Mouse (Mus musculus) layer of hippocampus, adult 2 months (tissue): ENCODE data around the gene Slamf8. TPM values are rescaled to one million over a fixed set of nuclear protein-coding genes. Genes with fewer than 3 reads are reported as not detected.

ENCODE experiments used
- DNase-seq, 2 experiments: peaks; one replicate each; pipeline ENCODE4 v3.0.0; 2022; ENCODE audit warnings: low spot score in 2 of 2
- H3K27ac ChIP-seq: fragments of 200-600 bp; 2 replicates; pipeline ENCODE4 v1.8.1; 2022
- H3K4me3 ChIP-seq: fragments of 200-600 bp; 2 replicates; pipeline ENCODE4 v1.8.1; 2022; ENCODE audit warnings: mild to moderate bottlenecking
- CTCF ChIP-seq: fragments of 200-600 bp; conservative IDR thresholded peaks from 2 replicates; pipeline ENCODE4 v1.8.1; 2022; ENCODE audit warnings: antibody characterized with exemption, mild to moderate bottlenecking, moderate library complexity
- total RNA-seq, 2 experiments: library from RNA; stranded (reverse); gene quantifications; 2 replicates each; pipeline ENCODE4 v1.2.3; 2021

Slamf8 gene
- total RNA-seq, 2 experiments from 2014 or later = not detected

GRCm38 (mm10) chr1:172582436-172582835 lies 7.9 kb downstream of the Slamf8 start:
- Histone ChIP-seq H3K4me3 (no peak overlapping the region), H3K27ac (no peak overlapping the region)
- TF ChIP-seq CTCF = no peak
- no peak for DNase-seq

GRCm38 (mm10) chr1:172580116-172580515 lies 10.3 kb downstream of the Slamf8 start:
- no peak for DNase-seq
- no peak overlapping the region for H3K27ac ChIP-seq
- no peak overlapping the region for H3K4me3 ChIP-seq
- TF ChIP-seq CTCF = no peak

DNA sequence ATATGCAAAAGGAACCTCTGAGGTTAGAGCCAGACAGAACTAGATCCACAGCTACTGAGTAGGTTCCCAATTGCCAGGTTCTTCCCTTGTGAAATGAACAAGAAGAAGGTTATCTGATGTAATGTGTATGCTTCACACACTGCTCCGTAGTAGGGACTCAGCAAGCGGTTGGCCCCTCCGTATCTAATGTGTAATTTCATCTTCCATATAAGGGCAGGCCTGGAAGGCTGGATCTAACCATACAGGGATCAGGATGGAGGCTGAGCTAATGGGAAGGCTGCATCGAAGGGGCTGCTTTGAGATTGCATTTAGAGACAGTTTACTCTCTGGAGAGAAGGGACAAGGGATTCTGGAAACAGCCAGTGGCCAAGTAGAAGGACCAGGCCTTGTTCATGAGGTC lies 22.6 kb downstream of the Slamf8 start:
- TF ChIP-seq CTCF = no peak
- no peak for DNase-seq
- Histone ChIP-seq H3K27ac (no peak overlapping the region), H3K4me3 (no peak overlapping the region)

DNA sequence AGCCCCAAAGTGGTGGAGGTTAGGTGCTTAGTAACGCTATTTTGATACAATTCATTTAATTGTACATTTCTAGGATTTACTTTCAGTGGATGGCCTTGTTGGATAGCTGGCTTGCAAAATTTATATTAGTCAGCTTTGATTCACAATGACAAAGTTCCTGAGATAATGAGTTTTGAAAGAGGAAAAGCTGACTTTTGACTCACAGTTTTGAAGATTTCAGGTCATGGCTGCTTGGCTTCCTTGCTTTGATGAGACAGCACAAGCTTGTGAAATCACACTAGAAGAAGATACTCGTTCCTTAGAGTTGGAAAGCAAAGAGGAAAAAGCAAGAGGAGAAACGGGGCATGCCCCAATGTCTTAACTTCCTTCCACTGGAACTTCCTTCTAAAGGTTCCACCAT lies 24.2 kb downstream of the Slamf8 start:
- DNase-seq = no peak
- no peak overlapping the region for H3K27ac ChIP-seq
- no peak for TF ChIP-seq CTCF
- H3K4me3 ChIP-seq = no peak overlapping the region

DNA sequence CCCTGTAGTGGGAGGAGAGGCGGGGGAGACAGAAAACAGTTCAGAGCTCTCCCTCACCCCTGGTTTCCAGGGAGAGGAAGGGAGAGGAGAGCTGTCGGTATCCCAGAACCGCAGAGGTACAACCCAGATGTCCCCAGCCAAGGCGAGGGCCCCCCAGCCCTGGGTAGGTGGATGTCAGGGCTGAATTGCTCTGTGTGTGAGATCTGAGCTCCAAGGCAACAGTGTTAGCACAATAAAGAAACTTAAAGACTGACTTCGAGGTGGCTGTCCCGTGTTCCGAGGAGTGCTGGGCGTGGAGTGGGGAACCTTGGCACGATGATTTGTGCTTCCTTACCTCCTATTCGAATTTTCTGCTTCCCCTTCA lies 26.9 kb downstream of the Slamf8 start:
- no peak for TF ChIP-seq CTCF
- H3K27ac ChIP-seq = peak overlapping the region; percentile 79
- DNase-seq = no peak
- peak overlapping the region; percentile 70 for H3K4me3 ChIP-seq

- H3K4me3 ChIP-seq = peak overlapping the region; percentile 70
- peak; percentile 37 to 61 for DNase-seq
- peak; percentile 85 for TF ChIP-seq CTCF
- peak overlapping the region; percentile 79 for H3K27ac ChIP-seq
Measured at GRCm38 (mm10) chr1:172562641-172563464, 27.5 kb downstream of the Slamf8 start.

- no peak within 1 kb of the TSS for H3K27ac ChIP-seq
- no peak for TF ChIP-seq CTCF
- no peak for DNase-seq
- no peak within 1 kb of the TSS for H3K4me3 ChIP-seq
Measured at GRCm38 (mm10) chr1:172555638-172556037, 34.7 kb downstream of the Slamf8 start, which contains the start of gene Vsig8. Gene Vsig8 (plus strand): TSS chr1:172555938.

DNA sequence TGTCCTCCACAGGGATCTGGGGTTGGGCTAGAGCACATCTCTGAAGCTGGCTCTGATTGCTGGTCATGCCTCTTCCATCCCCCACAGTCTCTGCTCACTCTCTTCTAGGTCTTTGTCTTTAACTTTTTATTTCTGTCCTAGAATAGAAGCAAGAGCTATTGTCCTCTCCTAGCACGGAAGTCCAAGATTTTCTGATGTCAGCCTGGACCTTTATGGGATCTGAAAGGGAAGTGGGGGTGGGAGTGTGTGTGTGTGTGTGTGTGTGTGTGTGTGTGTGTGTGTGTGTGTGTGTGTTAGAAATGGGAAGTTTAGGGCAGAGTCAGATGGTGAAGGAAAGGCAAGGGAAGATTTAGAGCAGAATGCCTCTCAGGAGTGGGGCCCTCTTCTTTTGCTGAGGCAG lies 37.7 kb downstream of the Slamf8 start:
- DNase-seq = no peak
- H3K27ac ChIP-seq = no peak overlapping the region
- H3K4me3 ChIP-seq = no peak overlapping the region
- TF ChIP-seq CTCF = no peak

GRCm38 (mm10) chr1:172551009-172551408 lies 39.4 kb downstream of the Slamf8 start:
- Histone ChIP-seq H3K27ac (no peak overlapping the region), H3K4me3 (peak overlapping the region; percentile 53)
- no peak for TF ChIP-seq CTCF
- no peak for DNase-seq

- peak overlapping the region; percentile 53 for H3K4me3 ChIP-seq
- no peak for TF ChIP-seq CTCF
- no peak overlapping the region for H3K27ac ChIP-seq
- DNase-seq = peak; percentile 25 to 41
Measured at GRCm38 (mm10) chr1:172550551-172550951, 39.8 kb downstream of the Slamf8 start.

DNA sequence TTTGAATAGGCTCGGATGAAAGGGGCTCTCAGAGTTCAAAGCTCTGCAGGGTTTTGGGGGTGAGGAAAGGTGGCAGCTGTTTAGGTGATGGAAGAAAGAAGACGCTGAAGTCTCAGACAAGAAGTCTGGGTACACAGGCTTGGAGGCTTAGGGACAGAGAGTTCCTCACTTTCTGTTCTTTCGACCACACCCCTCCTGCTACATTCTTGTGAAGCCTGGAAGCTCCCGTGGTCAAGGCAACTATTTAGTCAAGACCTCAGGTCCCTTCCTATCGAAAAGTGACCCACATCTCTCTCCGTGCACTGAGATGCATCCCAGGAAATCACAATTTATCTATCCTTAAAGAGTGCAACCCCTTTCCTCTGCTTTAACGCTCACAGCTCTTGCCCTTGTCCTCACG lies 40.7 kb downstream of the Slamf8 start:
- no peak for DNase-seq
- no peak for TF ChIP-seq CTCF
- H3K4me3 ChIP-seq = peak overlapping the region; percentile 53; the same call in 1 of the 2 replicates
- H3K27ac ChIP-seq = no peak overlapping the region

- TF ChIP-seq CTCF = no peak
- DNase-seq = no peak
- no peak overlapping the region for H3K4me3 ChIP-seq
- no peak overlapping the region for H3K27ac ChIP-seq
Measured at GRCm38 (mm10) chr1:172549314-172549713, 41.1 kb downstream of the Slamf8 start.

DNA sequence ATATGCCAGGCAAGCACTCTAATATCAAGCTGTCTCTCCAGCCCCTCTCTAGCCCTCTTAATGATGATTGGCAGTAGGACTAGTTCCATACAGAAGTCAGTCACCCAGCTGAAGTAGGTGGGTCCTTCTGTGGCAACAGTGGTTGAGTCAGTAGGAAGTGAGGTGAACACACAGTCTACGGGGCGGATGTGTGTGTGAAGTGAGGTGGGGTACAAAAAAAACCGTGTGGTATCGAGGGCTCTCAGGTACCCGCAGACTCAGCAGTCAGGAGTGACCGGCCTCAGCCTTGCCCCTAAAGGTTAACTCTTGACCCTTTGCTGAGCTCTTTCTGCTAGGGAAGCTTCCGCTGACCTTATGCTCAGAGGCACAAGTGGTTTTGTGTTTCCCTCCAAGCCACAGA lies 41.9 kb downstream of the Slamf8 start:
- Histone ChIP-seq H3K4me3 (no peak overlapping the region), H3K27ac (no peak overlapping the region)
- no peak for TF ChIP-seq CTCF
- no peak for DNase-seq

DNA sequence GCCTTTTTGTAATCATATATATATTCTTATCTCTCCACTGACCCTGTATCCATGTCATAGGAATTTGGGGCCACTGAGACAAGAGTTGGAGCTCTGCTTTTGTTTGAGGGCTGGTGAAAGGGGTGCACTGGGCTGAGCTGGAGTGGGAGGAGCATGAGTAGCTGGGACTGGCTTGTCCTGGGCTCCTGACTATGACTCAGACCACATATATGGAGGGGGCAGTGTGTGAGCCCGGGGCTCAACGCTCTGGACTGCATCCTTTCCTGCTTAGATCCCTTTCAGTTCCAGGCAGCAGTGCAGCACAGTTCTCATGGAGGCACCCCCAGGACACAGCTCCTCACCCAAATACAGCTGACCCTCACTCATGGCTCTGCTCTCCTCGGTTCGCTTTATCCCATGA lies 44.3 kb downstream of the Slamf8 start:
- no peak for TF ChIP-seq CTCF
- no peak overlapping the region for H3K4me3 ChIP-seq
- DNase-seq = no peak
- H3K27ac ChIP-seq = no peak overlapping the region
